Mouse (Mus musculus): ENCODE measurements around the gene Fbxl13. TPM values are rescaled to one million over a fixed set of nuclear protein-coding genes. Genes with fewer than 3 reads are reported as not detected.

Fbxl13 gene
- total and polyA plus RNA-seq, 3 experiments = 0.11 TPM; not detected in 2

DNA sequence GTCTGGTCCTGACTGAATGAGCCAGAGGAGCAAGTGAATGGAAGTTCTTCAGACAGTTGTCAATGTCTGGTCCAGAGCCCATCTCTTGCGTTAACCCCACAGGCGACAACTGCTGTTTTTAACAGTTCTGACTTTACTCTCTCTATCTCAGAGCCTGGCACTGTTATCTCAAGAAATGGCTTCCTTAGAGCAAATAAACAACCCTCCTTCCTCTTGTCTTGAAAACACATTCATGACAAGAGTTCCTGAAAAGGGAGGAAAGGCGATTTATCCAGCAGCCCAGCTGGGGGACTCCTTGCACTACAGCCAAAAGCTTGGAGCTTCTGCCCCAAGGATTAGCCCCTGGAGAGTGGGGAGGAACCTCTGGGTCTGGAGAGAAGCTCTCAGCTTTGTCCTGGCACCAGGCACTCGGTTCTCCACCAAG lies 117.9 kb downstream of the Fbxl13 start:
- Histone ChIP-seq H3K4me3 (ENCODE audit: low read depth, low read length) (no peak overlapping the region), H3K9me3 (replicated peaks) (no peaks in the 10 kb centered on the region), H3K4me1 (ENCODE audit: insufficient read depth, low read depth, low read length) (no peaks in the 10 kb centered on the region), H3K36me3 (replicated peaks) (no peaks in the 10 kb centered on the region), H3K27me3 (ENCODE audit: insufficient read depth, low read length) (no peaks in the 10 kb centered on the region; the same call in 1 of the 2 replicates)
- DNase-seq (ENCODE audit: low spot score) (no peak), ATAC-seq (ENCODE audit: extremely low read depth, insufficient number of reproducible peaks, low FRiP score, poor library complexity, severe bottlenecking) (no peak)
- TF ChIP-seq GATA2 (IDR thresholded peaks at IDR 0.05; ENCODE audit: borderline replicate concordance, low read depth, low read length) = no peak

DNA sequence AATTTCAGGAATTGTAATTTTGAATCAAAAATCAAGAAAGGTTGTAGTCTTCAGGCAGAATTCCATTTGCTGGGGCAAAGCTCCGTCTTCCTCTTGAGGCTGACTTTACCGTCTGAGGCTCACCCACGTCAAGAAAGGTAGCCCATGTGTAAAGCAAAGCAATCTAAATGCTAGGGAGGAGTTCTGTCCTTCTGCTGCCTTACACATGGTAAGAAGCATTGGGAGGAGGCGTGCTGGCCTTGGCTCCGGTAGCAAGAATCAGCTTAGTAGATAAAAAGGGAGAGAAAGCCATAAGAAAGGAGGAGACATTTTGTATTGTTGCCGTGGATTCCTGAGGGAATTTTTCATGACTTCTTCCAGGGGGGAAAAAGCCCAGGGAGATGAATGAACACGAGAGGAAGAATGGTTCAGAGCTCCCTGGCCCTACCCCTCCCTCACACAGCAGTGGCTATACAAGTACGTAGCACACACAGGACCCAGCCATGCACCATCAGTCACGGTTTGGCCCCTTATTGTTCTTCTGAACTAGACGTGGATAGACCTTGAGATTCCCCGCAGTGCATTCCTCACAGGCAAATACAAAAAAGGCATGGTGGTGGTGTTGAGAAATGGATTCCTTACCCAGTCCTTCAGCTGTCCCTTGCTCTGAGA lies 118.5 kb downstream of the Fbxl13 start:
- TF ChIP-seq GATA2 (IDR thresholded peaks at IDR 0.05; ENCODE audit: borderline replicate concordance, low read depth, low read length) (no peak), TAL1 (conservative IDR thresholded peaks at IDR 0.05; ENCODE audit: low read depth, low read length) (no peak)
- no peak for DNase-seq (ENCODE audit: low spot score)
- Histone ChIP-seq H3K9me3 (replicated peaks) (no peaks in the 10 kb centered on the region), H3K27me3 (ENCODE audit: insufficient read depth, low read length) (no peaks in the 10 kb centered on the region; the same call in 1 of the 2 replicates), H3K36me3 (replicated peaks) (no peaks in the 10 kb centered on the region), H3K4me1 (ENCODE audit: insufficient read depth, low read depth, low read length) (no peaks in the 10 kb centered on the region), H3K4me3 (ENCODE audit: low read depth, low read length) (no peak overlapping the region)
- ATAC-seq (ENCODE audit: extremely low read depth, insufficient number of reproducible peaks, low FRiP score, poor library complexity, severe bottlenecking) = no peak

DNA sequence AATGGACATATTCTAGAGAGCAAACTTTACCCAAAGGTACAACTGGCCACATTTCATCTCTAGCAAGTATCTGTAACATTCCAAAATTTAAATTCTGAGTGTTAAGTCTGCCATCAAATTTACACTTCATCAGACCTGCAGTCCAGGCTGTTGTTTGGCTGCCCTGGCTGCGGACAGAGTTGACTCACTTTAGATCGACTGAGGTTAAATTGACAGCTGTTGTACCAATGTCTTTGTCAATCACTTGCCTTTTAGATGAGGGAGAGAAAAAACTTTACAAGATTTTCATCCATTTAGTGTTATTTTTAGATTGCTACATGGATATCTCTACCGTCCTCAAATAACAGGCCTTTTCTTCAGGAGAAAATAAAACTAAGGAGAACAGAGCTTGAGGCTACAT lies 126.3 kb downstream of the Fbxl13 start:
- ATAC-seq (ENCODE audit: extremely low read depth, insufficient number of reproducible peaks, low FRiP score, poor library complexity, severe bottlenecking) (no peak), DNase-seq (ENCODE audit: low spot score) (no peak)
- Histone ChIP-seq H3K4me3 (ENCODE audit: low read depth, low read length) (no peak overlapping the region), H3K4me1 (ENCODE audit: insufficient read depth, low read depth, low read length) (peaks cover 2% of the 10 kb centered on the region; the same call in 1 of the 2 replicates), H3K36me3 (replicated peaks) (no peaks in the 10 kb centered on the region), H3K27me3 (ENCODE audit: insufficient read depth, low read length) (peaks cover 13% of the 10 kb centered on the region), H3K9me3 (replicated peaks) (no peaks in the 10 kb centered on the region)
- TF ChIP-seq CTCF (IDR thresholded peaks at IDR 0.05; ENCODE audit: low read depth, low read length) = no peak
- no peak for TF ChIP-seq TAL1 (conservative IDR thresholded peaks at IDR 0.05; ENCODE audit: low read depth, low read length)
- TF ChIP-seq GATA2 (IDR thresholded peaks at IDR 0.05; ENCODE audit: borderline replicate concordance, low read depth, low read length) = no peak
- no peak for TF ChIP-seq GATA1 (IDR thresholded peaks at IDR 0.05; ENCODE audit: borderline replicate concordance, low read length)
- TF ChIP-seq POLR2AphosphoS5 (IDR thresholded peaks at IDR 0.05; ENCODE audit: insufficient replicate concordance, low read depth, low read length) = no peak

DNA sequence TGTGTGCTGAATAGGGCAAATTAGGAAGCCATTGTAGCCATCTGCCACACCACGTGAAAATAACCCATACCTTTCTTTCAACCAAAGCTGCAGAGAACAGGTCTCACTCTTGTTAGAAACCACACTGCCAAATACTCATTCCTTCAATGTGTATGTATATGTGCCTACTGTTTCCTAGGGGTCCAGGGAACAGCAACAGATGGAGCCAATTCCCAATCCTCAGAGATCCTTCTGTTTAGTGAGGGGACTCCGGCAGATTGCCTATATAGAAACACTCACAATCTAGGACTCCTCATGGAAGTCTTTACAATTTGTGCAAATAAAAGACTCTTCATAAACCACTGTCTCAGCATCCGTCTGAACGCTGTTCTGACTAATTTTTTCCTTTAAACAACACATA lies 127.2 kb downstream of the Fbxl13 start:
- Histone ChIP-seq H3K4me1 (ENCODE audit: insufficient read depth, low read depth, low read length) (peaks cover 2% of the 10 kb centered on the region; the same call in 1 of the 2 replicates), H3K9me3 (replicated peaks) (no peaks in the 10 kb centered on the region), H3K27me3 (ENCODE audit: insufficient read depth, low read length) (peaks cover 13% of the 10 kb centered on the region), H3K36me3 (replicated peaks) (no peaks in the 10 kb centered on the region), H3K4me3 (ENCODE audit: low read depth, low read length) (no peak overlapping the region)
- TF ChIP-seq GATA1 (IDR thresholded peaks at IDR 0.05; ENCODE audit: borderline replicate concordance, low read length) (no peak), POLR2AphosphoS5 (IDR thresholded peaks at IDR 0.05; ENCODE audit: insufficient replicate concordance, low read depth, low read length) (no peak), CTCF (IDR thresholded peaks at IDR 0.05; ENCODE audit: low read depth, low read length) (no peak), TAL1 (conservative IDR thresholded peaks at IDR 0.05; ENCODE audit: low read depth, low read length) (no peak), GATA2 (IDR thresholded peaks at IDR 0.05; ENCODE audit: borderline replicate concordance, low read depth, low read length) (no peak)
- no peak for ATAC-seq (ENCODE audit: extremely low read depth, insufficient number of reproducible peaks, low FRiP score, poor library complexity, severe bottlenecking)
- DNase-seq (ENCODE audit: low spot score) = no peak

DNA sequence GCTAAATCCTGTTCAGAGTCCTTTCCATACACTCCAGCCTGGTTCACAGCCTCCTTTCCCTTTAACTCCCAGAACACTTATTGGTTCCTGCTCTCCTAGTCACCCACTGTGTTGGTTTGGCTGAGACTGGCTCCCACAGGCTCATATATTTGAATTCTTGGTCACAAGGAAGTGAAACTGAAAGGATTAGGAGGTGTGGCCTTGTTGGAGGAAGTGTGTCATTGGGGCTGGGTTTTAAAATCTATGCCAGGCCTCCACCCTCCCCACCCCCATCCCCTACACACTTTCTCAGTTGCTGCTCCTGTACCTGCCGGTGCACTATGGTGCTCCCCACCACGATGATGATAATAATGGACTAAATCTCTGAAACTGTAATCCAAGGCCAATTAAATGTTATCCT lies 127.9 kb downstream of the Fbxl13 start:
- peaks cover 2% of the 10 kb centered on the region; the same call in 1 of the 2 replicates for H3K4me1 ChIP-seq (ENCODE audit: insufficient read depth, low read depth, low read length)
- no peaks in the 10 kb centered on the region for H3K36me3 ChIP-seq (replicated peaks)
- no peak for TF ChIP-seq GATA2 (IDR thresholded peaks at IDR 0.05; ENCODE audit: borderline replicate concordance, low read depth, low read length)
- no peak for TF ChIP-seq CTCF (IDR thresholded peaks at IDR 0.05; ENCODE audit: low read depth, low read length)
- peaks cover 13% of the 10 kb centered on the region for H3K27me3 ChIP-seq (ENCODE audit: insufficient read depth, low read length)
- H3K4me3 ChIP-seq (ENCODE audit: low read depth, low read length) = no peak overlapping the region; the same call in 1 of the 2 replicates
- no peaks in the 10 kb centered on the region for H3K9me3 ChIP-seq (replicated peaks)
- DNase-seq (ENCODE audit: low spot score) (no peak), ATAC-seq (ENCODE audit: extremely low read depth, insufficient number of reproducible peaks, low FRiP score, poor library complexity, severe bottlenecking) (no peak)

DNA sequence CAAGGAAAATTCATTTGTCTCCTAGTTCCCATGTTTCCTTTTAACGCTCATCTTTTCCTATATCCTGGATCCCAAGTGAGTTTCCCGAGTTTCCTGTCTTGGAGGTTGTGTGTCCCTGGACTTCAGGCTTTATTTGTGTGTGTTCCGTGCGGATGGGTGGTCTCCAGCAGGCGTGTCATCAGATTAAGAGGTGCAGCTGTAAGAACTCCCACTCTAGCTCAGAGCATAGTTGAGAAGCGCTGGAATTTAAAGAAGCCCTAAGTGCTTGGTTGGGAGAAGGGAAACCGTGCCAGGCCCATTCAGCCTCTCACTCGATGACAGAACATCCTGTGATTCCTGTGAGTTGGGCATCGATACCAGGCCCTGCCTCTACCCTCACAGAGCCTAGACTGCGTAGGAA lies 132.1 kb downstream of the Fbxl13 start:
- no peak for TF ChIP-seq POLR2AphosphoS5 (IDR thresholded peaks at IDR 0.05; ENCODE audit: insufficient replicate concordance, low read depth, low read length)
- ATAC-seq (ENCODE audit: extremely low read depth, insufficient number of reproducible peaks, low FRiP score, poor library complexity, severe bottlenecking) = no peak
- no peak for DNase-seq (ENCODE audit: low spot score)
- Histone ChIP-seq H3K9me3 (replicated peaks) (no peaks in the 10 kb centered on the region), H3K27me3 (ENCODE audit: insufficient read depth, low read length) (peaks cover 12% of the 10 kb centered on the region), H3K4me1 (ENCODE audit: insufficient read depth, low read depth, low read length) (peaks cover 2% of the 10 kb centered on the region; the same call in 1 of the 2 replicates), H3K4me3 (ENCODE audit: low read depth, low read length) (no peak overlapping the region), H3K36me3 (replicated peaks) (no peaks in the 10 kb centered on the region)

DNA sequence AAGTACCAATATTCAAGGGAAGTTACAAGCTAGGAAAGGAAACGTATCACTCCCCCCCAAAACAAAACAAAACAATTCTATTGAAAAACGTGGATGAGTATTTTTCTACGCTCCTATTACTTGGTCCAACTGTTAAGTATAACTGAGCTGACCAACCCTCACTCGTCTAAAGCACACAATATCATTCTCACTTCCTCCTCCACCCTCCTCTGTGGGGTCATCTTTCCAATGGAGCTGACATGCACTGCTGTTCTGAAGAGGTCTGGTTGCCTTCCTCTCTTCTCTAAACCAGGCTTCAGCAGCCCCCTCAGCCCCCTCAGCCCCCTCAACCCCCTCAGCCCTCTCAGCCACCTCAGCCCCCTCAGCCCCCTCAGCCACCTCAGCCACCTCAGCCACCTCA lies 135.6 kb downstream of the Fbxl13 start:
- ATAC-seq (ENCODE audit: extremely low read depth, insufficient number of reproducible peaks, low FRiP score, poor library complexity, severe bottlenecking) (no peak), DNase-seq (ENCODE audit: low spot score) (no peak)
- no peaks in the 10 kb centered on the region for H3K36me3 ChIP-seq (replicated peaks)
- H3K9me3 ChIP-seq (replicated peaks) = no peaks in the 10 kb centered on the region
- TF ChIP-seq POLR2AphosphoS5 (IDR thresholded peaks at IDR 0.05; ENCODE audit: insufficient replicate concordance, low read depth, low read length) = no peak
- TF ChIP-seq TAL1 (conservative IDR thresholded peaks at IDR 0.05; ENCODE audit: low read depth, low read length) = no peak
- no peak for TF ChIP-seq GATA2 (IDR thresholded peaks at IDR 0.05; ENCODE audit: borderline replicate concordance, low read depth, low read length)
- no peak for TF ChIP-seq GATA1 (IDR thresholded peaks at IDR 0.05; ENCODE audit: borderline replicate concordance, low read length)
- TF ChIP-seq CTCF (IDR thresholded peaks at IDR 0.05; ENCODE audit: low read depth, low read length) = no peak
- no peak overlapping the region for H3K4me3 ChIP-seq (ENCODE audit: low read depth, low read length)
- H3K4me1 ChIP-seq (ENCODE audit: insufficient read depth, low read depth, low read length) = no peaks in the 10 kb centered on the region
- H3K27me3 ChIP-seq (ENCODE audit: insufficient read depth, low read length) = peaks cover 8% of the 10 kb centered on the region; the same call in 1 of the 2 replicates

All from G1E (cell line).